Mouse (Mus musculus): ENCODE data around the gene 4930407I10Rik. TPM values are rescaled to one million over a fixed set of nuclear protein-coding genes. Genes with fewer than 3 reads are reported as not detected.
A peak's percentile ranks its signal among the peaks of the same experiment; 100 is the strongest.

4930407I10Rik gene
- total RNA-seq (2021), result not detected

DNA sequence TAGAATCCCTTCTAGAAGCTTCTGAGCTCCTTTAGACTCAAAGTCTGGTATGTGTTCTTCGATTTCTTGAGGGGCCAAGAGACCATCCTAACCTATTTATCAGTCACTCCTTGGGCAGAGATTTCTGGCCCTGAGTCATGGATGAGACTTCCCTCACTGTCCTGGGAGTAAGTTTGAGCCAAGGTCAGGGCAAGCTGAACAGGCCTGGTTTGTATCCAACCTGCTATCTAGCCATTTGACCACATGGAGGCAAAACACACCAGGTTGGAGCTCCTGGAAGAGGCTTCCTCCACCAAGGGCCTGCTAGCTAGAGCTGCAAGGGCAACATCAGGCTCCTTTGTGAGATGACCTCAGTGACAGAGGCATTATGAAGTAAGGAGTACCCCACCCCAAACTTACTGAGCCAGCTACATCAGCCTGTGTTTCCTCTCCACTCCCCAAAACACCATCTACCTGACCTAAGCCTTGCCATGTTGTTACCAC is at the start of gene 4930407I10Rik:
Gene 4930407I10Rik, plus strand, starts transcription at position 433 of the 483 bp plus-strand sequence.
- intact Hi-C loops (cut with DNase I), result no loop called here
- no peak for DNase-seq

DNA sequence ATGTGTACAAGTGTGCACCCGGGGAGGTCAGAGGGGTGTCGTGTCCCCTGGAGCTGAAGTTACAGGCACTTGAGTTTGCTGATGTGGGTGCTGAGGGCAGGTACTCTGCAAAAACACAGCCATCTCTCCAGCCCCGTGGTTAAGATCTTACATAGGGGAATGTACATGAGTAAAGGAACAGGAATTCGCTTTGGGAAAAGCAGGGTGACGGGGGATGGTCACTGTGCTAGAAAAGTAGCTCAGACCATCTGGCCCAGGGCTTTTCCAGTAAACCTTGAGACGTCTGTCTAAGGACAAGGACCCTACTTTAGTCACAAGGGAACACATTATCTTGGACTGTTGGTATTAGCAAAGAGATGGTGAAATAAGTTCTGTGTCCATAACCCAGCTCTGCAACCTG is 47.0 kb upstream of the 4930407I10Rik start:
- intact Hi-C loops (cut with DNase I), result no loop called here

DNA sequence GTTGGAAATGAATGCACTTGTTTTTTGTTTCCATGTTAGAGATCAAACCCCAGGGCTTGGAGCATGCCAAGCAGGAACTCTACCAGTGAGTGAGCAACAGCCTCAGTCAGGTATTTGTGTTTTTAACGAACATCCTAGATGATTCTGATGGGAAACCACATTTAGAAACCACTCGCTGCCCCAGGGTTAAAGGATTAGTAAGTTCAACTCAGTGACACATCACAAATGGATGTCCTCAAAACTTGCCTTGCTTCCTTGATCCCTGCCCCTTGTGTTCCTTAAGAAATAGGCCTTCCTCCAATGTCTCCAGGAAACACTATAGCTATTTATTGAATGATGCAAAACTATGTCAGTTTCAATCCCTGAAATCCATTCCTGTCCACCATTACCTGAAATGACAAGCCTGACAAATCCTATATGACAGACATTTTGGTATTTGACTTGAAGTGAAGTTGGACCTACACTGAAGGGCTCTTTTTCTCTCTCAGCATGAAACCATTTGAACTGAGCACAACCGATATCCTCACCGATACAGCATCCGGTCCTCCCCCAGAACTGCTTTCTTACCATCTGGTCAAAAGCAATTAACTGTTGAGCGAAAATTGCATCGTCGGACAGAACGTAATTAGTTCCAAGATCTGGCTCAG is 44.1 kb upstream of the 4930407I10Rik start:
- intact Hi-C loops (cut with DNase I), result no loop called here
- no peak for DNase-seq

More for the DNA sequence above, 47.0 kb upstream of the 4930407I10Rik start:
- DNase-seq, result no peak

DNA sequence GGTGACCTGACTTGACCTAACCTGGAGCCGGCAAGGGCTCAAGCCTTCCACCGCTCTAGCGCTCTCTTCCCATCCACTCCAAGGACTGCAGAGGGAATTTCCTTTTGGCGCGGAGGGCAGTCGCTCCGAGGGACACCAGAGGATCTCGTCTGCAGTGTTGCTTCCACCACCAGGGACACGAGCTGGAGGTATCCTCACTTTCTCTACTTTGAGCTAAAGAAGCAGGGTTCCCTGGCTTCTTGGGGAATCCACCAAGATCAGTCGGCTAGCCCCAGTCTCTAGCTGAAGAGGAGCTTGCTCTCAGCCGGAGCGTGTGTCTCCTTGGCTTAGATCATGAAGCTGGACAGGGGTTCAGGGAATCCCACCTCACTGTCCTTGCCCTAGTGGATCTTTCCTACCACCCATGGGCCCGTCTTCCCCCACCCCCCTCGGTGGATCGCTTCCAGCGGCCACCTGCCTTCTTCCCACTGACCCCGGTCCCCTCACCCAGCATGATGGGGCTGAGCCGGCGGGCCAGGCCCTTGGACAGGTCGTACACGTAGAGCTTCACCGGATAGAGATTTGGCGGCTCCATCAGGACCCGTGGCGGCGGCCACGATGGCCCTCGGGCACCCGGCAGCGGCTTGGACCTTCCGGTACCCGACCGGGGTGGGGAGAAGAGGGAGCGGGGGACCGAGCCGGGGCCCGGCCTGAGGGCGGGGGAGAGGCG is 43.4 kb upstream of the 4930407I10Rik start:
- intact Hi-C loops (cut with DNase I), result no loop called here
- DNase-seq, result peak; percentile 62

DNA sequence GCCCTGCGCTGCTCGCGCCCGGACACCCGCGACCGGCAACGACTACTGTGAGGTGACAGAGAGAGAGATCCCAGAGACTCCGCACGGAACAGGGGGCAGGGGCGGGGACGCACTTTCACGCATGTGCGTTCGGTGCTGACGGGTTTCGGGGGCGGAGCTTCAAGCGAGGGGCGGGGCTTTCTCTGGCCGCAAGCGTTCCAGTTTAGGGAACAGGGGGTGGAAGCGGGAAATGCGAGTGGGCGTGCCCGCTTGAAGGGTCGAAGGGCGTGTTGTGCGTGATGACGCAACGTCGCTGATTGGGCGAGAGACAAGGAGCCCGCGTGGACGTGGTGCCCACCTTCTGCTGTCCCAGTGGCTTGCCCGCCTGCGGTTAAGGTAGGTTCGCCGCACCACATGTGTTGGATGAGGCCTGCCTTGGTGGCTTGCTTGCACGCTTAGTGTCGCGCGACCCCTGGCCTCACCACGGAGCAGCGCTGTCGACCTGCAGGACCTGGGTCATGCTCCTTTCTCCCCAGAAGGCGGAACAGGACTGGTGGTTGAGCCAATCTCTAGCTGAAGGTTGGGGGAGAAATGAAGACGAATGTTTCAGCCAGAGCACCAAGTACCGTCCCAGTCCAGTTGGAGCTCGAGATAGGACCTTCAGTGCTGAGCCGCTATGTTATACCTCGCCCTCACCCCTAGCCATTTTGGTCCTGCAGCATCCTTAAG is 42.7 kb upstream of the 4930407I10Rik start:
- peak; percentile 100 for DNase-seq
- intact Hi-C loops (cut with DNase I), result no loop called here

DNA sequence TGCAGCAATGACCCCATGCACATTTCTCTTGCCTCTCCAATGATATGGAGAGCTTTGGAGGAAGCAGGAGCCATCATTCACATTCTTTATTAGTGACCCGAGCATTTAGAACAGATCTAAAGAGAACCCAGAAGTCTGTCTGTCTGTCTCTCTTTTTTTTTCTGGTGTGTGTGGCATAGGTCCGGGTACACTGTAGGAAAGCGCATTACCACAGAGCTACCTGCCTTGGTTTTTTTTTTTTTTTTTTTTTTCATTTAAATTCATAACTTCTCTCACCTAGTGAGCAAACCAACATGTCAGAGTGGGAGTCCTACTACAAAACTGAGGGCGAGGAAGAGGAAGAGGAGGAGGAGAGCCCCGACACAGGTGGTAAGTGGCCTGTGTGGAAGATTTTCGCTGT is 42.1 kb upstream of the 4930407I10Rik start:
- intact Hi-C loops (cut with DNase I), result no loop called here
- no peak for DNase-seq

DNA sequence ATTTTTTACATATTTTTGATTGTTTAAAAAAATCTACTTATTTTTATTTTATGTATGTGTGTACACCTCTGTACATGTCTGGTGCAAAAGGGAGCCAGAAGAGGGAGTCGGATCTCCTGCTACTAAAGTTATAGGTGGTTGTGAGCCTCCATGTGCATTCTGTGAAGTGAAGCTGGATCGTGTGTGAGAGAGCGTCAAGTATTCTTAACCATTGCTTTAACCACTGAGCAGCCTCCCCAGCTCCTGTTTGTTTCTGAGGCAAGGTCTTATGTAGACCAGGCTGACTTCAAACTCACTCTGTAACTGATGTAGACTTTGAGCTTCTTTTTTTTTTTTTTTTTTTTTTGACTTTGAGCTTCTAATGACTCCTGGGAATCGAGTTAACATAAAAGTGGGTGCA is 41.5 kb upstream of the 4930407I10Rik start:
- intact Hi-C loops (cut with DNase I), result no loop called here
- DNase-seq, result no peak

DNA sequence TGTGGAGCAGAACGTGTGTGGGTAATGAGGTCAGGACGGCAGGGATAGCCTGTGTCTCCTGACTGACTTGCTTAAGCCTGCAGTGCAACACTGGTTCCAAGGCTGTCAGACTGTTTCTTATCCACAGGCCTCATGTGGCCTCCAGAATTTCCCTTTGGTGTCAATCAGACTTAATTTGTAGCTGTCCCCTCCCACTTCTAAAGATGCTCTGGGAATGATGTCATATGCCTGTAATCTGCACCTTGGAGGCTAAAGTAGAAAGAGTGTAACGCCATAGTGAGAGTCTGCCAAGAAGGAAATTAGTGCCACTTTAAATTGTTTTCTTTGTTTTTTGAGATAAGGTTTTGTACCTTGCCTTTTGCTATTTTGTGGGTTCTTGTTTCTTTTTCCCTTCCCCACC is 39.7 kb upstream of the 4930407I10Rik start:
- no peak for DNase-seq
- intact Hi-C loops (cut with DNase I), result no loop called here

DNA sequence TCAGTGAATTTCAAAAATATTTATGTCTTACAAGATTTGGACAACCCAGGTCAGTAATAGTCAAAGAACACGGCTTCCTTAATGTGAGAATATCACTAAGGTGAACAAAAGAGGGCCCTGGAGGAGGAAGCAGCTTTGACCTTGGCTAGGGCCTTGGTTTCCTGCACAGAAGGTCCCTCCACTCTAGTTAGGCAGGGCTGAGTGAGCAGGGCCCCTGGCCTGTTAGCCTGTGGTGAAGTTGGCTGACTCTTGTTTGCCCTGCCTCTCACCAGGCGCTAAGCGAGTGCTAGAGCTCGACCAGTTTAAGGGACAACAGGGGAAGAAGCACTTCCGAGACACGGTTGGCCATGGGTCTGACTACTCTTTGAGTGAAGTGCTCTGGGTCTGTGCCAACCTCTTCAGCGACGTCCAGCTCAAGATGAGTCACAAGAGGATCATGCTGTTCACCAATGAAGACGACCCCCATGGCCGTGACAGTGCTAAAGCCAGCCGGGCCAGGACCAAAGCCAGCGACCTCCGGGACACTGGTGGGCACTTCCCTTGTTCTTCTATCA is 36.3 kb upstream of the 4930407I10Rik start:
- intact Hi-C loops (cut with DNase I), result no loop called here
- DNase-seq, result no peak

DNA sequence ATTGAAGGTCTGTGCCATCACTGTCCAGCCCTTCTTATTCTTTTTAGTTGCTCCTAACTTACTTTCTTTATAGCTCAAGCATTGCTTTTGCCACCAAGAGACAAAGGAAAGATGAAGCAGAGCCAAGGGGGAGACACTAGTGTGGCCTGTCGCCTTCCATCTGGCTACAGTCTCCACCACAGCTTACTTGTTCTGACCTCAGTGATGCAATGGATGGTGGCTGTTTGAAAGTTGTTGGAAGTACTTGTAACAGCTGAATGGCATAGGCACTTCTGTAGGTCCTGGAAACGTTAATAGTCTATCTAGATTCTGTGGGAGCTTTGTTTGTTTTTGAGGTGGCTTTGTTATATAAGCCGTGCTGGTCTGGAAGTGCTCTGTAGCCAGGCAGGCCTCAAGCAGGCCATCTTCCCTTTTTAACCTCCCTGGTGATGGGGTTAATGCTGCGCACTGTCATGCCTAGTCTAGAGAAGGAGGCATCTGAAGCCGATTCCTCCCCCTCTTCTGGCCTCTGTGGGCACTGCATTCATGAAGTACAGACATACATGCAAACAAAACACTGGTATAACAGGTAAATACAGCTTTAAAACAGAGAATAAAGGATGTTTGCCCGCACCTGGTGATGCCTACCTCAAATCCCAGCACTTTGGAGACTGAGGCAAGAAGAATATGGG is 34.9 kb upstream of the 4930407I10Rik start:
- intact Hi-C loops (cut with DNase I), result no loop called here
- DNase-seq, result no peak

DNA sequence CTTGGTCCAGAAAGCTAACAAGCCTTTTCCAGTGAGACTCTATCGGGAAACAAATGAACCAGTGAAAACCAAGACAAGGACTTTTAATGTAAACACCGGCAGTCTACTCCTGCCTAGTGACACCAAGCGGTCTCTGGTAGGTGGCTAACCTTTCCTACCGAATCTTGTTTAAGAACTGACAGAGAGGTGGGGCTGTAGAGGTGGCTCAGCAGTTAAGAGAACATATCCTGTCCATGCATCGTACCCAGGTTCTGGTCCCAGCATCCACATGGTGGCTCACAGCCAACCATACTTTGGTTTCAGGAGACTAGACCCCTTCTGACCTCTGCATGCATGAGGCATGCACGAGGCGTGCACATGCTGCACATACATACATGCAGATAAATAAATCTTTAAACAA is 31.7 kb upstream of the 4930407I10Rik start:
- intact Hi-C loops (cut with DNase I), result no loop called here
- no peak for DNase-seq

DNA sequence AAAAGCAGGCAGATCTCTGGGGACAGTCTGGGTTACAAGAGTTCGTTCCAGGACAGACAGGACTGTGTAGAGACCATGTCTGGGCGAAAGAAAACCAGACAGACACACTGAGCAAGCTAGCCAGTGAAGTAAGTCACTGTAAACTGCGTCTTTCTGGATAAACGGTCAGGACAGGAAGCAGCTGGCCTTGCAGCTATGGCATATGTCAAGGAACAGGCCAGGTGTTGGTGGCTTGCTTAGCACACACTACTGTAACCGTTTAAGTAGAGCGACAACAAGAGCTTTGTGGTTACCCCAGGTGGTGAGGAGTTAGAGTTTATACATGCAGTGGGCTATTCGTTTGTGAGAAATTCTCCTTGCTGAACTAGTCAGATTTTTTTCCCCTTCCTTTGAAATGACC is 31.2 kb upstream of the 4930407I10Rik start:
- DNase-seq, result no peak

DNA sequence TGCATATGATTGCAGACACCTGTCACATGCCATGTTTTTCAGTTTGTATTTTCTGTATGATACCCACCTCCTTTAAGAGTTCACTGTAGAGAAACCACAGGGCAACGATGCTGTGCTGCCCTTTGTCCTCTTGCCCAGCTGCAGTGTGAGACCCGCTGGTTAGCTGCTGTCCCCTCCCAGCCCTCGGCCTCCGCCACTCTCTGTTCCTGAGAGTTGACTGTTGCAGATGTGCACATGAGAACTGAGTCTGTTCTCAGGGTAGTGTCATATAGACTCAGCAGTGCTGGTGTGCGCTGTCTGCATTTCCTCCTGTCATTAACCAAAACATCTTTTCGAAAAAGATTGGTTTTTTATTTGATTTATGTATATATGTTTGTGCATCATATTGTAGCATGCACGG is 26.6 kb upstream of the 4930407I10Rik start:
- intact Hi-C loops (cut with DNase I), result no loop called here

More for the DNA sequence above, 31.2 kb upstream of the 4930407I10Rik start:
- intact Hi-C loops (cut with DNase I), result no loop called here

DNA sequence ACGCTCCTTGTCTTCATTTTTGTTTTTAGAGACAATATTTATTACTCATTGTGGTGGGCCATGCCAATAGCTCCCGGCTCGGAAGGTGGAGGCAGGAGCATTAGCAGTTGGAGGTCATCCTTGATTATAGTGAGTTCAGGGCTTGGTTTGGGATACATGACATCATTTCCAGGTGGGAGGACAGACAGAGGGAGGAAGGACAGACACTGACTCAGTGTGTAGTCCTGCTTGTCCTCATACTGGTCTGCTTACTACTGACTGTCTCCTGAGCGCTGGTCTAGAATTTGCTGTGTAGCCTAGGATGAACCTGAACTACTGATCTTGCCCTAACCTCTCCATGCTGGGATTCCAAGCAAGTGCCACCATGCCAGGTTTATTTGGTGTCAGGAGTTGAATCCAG is 25.2 kb upstream of the 4930407I10Rik start, which contains the start of gene Desi1:
Gene Desi1, minus strand, starts transcription at position 101 of the 400 bp plus-strand sequence.
- intact Hi-C loops (cut with DNase I), result no loop called here
- DNase-seq, result no peak

More for the DNA sequence above, 26.6 kb upstream of the 4930407I10Rik start:
- no peak for DNase-seq

DNA sequence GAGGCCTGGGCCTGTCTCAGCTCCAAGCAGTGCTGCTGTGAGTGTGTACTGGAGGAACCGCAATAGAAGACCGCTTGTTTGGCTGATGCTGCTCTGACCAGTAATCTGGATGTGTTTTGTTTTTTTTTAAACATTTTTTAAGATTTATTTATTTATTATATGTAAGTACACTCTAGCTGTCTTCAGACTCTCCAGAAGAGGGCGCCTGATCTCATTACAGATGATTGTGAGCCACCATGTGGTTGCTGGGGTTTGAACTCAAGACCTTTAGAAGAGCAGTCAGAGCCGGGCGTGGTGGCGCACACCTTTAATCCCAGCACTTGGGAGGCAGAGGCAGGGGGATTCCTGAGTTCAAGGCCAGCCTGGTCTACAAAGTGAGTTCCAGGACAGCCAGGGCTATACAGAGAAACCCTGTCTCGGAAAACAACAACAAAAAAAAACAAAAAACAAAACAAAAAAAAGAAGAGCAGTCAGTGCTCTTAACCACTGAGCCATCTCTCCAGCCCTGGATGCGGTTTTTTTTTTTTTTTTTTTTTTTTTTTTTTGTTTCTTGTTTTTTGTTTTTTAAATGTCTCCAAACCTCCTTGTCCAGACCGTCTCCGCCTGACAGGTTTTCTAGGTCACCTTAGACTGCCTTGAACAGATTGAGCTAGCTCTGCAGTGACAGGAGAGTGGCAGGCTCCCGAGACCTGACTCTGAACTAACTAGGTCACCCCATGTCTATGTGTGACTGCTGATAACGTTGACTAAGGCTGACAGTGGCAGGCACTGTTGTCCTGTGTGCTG is 22.9 kb upstream of the 4930407I10Rik start:
- DNase-seq, result no peak
- intact Hi-C loops (cut with DNase I), result no loop called here

DNA sequence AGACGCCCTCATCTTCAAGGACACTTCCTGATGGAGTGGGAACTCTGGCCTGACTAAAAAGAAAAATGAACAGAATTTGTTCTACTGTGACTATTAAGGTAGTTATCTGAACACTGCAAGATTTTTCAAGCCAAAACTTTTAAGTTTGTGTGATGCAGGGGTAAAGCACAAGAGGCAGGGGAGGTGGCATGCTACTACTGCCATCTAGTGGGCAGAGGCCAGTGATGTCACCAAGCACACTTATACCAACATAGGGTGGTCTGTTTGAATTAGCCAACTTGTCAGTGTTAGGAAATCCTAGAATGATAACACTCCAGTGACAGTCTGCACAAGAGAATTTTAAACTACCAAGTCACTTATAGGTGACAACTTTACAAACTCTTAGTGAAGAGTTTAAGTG is 18.3 kb upstream of the 4930407I10Rik start:
- intact Hi-C loops (cut with DNase I), result no loop called here
- DNase-seq, result peak; percentile 43

DNA sequence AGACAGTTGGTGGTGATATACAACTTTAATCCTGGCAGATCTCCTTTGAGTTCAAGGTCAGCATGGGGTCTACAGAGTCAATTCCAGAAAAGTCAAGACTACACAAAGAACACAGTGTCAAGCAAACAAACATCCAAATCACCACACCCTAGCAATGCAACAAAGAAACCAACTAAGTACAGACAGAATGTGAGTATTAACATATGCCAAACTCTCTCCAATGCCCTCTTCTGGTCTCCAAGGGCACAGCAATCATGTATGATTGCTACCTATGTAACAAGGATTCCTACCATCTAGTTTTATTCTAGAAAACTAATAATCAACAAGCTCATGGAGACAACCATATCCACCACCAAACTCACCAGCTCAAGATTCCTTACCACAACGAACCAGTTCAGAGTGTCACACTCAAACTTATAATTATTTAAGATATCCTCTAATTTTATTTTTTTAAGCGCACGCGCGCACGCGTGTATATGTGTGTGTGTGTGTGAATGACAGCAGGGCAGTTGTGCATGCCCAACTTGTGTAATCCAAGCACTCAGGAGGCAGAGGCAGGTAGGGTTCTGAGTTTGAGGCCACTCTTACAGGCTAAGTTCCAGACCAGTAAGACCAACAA is 14.7 kb upstream of the 4930407I10Rik start:
- intact Hi-C loops (cut with DNase I), result no loop called here
- no peak for DNase-seq

DNA sequence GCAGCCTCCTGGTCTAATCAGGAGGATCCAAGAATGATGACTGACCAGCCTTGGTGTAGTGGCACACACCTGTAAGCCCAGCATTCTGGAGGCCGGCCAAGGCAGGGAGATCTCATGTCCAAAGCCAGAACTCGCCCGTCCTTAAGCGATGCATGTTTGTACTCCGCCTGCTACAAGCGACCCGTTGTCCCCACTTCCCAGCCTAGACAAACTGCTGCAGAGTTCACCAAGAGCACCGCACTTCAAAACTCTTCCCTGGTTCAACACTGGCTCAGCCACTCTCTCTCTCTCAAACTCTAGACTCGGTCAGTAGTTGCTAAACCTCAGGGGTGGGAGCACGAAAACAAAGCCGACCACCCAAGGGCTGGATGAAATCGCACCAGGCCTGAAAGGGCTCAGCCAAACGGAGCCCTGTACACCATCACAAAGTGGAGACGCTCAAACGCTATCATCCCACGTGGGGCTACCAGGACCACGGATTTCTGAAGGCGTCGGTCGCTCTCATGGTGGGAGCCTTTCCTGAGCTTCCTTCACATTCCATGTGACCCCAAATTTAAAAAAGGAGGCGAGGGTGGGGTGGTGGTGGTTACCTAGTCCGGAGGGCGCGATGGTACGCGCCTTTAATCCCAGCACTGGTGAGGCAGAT is 12.6 kb upstream of the 4930407I10Rik start:
- intact Hi-C loops (cut with DNase I), result no loop called here
- peak; percentile 31 for DNase-seq
